Mouse (Mus musculus): ENCODE data around the gene Hps6.

The Hps6 gene

DNA sequence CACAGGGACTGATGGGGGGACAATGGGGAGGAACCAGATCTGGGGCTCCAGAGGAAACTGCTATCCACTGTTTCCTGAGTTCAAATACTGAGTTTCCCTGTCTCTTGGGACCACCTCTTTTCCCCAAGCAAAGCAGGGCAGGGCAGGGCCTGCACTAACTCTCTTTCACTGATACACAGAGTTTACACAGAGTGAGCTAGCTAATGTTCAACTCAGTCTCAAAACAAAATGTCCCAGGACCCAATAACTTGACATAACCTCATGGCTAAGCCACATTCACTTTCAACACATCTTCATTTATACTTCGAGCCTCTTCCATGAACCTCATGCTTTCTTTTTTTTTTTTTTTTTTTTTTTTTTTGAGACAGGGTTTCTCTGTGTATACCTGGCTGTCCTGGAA lies 26.3 kb downstream of the Hps6 start:
- no peak for DNase-seq (ENCODE audit: low read depth, low spot score)

DNA sequence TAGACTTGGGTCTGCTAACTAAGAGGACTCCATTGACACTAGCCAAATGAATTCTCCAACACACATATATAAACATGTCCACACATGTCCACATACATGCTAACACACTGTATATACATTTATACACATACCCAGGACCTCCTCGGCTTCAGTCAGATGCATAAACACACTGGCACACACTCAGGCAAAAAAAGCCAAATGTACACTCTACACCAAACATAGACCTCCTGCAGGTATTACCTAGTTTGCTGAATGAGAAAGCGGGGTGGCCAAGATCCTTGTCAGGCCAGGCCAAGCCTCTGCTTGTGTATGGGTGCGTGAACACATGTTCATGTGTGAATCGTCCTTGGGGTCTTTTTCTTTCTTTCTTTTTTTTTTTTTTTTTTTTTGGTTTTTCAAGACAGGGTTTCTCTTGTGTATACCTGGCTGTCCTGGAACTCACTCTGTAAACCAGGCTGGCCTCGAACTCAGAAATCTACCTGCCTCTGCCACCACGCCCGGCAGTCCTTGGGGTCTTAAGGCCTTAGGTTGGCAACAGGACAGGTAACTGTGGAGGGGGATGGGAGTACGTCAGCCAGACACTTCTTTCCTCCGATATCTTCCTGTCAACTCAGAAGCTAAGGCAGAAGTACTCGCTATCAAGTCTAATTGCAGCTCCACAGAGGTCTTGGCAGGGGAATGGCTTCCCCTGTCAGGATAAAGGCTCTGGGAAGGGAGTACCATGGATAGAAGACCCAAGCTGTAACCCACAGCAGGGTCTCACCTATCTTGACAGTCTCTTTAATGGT lies 27.1 kb downstream of the Hps6 start:
- no peak for DNase-seq (ENCODE audit: low read depth, low spot score)

DNA sequence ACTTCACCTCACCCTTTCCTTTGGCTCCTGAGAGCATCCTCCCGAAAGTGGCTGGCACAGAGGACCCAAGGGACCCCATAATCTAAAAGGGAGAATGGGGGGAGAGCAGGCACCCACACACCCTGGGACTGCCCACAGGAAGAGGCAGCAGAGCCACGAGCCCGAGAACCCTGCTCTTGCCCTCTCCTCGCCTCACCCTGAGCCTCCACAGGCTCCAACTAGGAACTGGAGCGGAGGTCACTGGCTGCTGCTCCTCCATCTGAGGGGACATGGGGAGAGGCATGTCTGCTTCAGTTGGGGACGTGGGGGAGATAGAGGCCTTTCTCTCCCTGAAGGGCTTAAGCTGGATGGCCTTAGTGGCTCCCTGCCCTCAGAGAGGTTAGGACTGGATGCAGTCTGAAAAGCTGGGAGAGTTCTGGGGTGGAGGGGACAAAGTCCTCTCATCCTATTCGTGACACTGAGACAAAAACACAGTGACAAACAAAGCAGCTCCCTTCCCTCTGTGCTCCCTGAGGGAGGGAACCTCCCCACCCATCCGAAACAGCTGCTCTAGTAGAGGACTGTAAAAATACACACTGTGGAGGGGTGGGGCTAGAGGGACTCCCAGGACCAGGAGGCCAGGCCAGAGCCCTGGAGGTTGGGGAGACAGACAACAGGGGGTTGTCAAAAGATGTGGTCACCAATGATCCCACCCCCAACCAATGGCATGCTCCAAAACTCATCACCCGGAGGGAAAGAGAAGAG lies 28.6 kb downstream of the Hps6 start:
- no peak for DNase-seq (ENCODE audit: low read depth, low spot score)

DNA sequence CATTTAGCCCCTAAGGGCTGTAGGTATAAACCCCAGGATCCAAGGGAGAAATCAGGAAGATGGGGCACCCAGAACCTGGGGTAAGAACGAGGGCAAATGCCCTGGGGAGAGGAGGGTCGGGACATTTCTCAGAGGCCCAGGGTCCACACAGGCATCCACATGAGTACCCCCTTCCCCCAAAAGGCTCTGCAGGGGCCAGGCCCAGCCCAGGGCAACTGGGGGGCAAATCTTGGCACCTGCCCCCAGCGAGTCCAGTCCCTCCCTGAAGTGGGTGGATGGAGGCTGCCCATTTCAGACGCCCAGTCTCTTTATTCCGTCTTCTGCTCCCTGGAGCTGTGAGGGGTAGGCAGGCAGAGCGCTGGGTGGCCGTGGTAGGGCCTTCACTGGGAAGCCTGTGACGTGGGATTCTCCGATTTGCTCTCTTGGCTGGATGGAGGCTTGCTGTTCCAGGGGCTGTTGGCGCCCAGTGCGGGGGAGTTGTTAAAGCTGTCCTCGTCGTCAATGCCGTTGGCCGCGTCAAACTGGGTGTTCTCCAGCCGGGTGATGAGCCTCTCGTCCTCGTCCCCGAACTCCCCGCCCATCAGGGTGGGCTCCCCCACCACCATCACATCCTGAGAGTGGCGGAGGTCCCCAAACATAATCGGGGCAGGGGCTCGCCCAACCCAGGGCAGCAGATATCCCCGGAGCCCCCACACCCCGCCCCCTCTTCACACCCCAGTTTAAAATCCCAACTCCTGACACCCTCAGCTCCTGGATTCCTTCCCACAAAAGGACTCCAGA lies 29.6 kb downstream of the Hps6 start:
- no peak for DNase-seq (ENCODE audit: low read depth, low spot score)

- DNase-seq (ENCODE audit: low read depth, low spot score) = no peak
Measured at GRCm38 (mm10) chr19:46033911-46034310, 30.6 kb downstream of the Hps6 start.

GRCm38 (mm10) chr19:46035971-46036370 lies 32.7 kb downstream of the Hps6 start:
- DNase-seq (ENCODE audit: low read depth, low spot score) = no peak

- peak; percentile 80 for DNase-seq (ENCODE audit: low read depth, low spot score)
Measured at GRCm38 (mm10) chr19:46036477-46037242, 33.4 kb downstream of the Hps6 start.

DNA sequence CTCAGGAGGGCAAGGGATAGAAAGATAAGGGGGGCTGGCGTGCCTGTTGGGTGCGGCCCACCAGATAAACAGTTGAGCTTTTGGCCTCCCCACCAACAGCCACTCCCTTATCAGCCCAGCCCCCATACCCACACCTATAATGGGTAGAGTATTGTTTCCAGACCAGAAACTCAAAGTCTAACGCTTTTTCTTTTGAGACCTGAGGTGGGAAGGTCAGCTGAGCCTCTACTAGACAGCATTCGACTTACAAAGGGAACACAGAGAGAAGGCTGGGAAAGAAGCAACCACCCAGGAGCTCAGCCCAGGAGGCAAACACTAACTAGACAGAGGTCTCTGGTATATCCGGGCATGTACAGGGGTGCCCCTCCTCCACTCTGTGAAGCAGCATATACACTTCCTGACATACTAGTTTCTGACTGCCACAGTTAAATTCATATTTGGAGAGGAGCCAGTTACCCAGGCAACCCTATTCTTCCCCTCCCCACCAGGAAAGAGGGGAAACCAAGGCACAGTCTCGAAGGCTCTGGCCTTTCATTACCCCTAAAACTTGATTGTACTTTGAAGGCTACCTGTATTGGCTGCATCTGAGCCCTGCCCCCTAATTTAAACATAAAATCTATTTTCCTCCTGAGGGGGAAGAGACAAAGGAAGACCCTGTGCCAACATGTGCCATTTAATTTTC lies 34.1 kb downstream of the Hps6 start:
- peak; percentile 85 for DNase-seq (ENCODE audit: low read depth, low spot score)

- no peak for DNase-seq (ENCODE audit: low read depth, low spot score)
Measured at GRCm38 (mm10) chr19:46037925-46038850, 34.9 kb downstream of the Hps6 start.

DNA sequence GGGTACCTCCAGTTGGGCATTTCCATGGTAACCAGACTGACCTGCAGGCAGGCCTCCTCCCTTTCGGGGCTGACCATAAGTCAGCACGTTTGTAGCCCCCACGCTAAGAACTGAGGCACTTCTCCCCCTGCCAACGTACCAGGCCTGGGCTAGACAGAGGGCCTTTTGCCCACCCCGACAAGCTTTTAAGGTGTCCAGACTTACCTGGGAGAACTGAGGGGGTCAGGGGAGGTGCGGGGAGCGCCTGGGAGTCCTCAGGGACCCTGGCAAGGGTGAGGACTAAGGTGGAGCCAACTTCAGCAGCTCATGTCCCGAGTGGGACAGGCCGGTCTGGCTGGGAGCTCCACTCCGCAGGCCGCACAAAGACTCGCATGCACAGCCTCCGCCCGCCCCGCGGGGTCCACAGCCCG lies 35.5 kb downstream of the Hps6 start:
- DNase-seq (ENCODE audit: low read depth, low spot score) = no peak

- peak; percentile 96 for DNase-seq (ENCODE audit: low read depth, low spot score)
Measured at GRCm38 (mm10) chr19:46039478-46039877, 36.2 kb downstream of the Hps6 start.

DNA sequence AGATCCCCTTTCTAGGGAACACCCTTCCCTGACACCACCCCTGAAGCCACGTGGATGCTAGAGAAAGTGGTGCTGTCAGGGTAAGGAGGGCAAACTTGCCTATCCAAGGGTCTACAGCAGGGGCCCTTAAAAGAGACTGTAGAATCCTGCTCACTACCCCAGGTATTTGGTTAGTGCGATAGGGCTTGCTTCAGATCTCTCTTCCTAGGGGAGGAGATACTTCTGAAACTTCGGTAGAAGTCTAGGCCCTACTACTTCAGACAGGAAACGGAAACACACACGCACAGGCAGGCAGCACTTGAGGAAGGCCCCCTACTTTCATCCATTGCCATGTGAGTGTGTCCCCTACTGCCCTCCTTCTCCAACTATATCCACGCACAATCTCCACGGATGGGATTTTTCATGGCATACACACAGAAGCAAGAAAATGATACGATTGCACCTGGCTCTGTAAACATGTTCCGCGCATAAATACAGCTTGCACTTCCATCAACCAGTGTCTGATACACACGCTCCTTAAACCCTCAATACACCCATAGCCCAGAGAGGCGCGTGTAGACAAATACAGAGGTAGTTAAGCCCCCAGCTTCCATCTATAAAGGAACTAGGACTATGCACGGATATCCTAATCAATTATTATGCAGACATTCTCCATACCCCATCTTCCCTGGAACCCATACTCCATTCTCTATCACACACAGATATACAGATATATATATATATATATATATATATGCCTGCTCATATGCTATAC lies 37.0 kb downstream of the Hps6 start:
- DNase-seq (ENCODE audit: low read depth, low spot score) = no peak

DNA sequence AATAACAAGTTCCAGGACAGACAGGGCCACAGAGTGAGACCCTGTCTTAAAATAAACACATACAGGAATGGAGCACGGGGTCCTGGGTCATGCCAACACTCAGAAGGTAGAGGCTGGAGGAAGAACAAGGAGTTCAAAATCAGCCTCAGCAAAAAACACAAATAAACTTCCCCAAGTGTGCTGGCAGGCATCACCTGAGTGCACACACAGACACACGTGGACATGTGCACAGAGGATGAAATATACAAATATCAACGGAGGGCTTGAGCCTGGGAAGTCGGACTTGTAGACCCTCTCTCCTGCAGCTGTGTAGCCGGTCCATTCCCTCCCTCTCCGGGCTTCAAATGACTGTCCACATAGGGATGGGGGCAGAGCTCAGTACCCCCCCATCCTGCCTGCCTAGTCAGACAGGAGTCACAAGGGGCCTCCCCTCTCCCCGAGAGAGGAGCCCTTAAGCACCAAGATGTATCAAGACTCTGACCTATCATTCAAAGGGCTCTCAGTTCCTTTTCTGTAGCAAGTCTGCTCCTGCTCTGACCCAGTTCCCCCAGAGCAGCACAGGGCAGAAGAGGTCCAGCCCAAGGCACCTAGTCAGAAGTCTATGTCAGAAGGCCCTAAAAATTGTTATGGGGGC lies 38.1 kb downstream of the Hps6 start:
- DNase-seq (ENCODE audit: low read depth, low spot score) = no peak

DNA sequence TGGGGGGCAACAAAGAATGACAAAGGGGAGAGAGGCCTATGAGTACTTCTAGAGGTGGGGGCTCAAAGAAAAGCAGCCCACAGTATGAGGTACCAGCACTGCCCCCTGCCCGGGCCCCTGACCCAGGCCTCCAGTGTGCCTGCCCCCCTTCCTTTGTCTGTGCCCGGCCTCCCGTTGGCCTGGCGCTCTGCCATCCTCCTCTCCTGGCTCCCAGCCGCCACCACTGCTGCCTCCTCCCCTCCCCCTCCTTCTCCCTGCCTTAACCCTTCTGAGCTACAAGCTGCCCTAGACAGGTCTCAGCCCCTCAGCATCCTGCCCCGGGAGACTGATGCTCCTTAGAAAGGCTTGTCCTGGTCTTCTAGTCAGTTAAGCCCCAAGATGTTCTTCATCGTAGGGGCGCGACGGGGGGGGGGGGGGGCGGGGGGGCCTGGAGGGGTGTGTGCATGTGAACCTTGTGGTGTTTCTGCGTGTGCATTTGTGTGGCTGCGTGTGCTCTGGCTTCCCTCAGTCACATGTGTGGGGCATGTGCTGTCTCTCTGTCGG lies 38.7 kb downstream of the Hps6 start:
- DNase-seq (ENCODE audit: low read depth, low spot score) = peak; percentile 69

DNA sequence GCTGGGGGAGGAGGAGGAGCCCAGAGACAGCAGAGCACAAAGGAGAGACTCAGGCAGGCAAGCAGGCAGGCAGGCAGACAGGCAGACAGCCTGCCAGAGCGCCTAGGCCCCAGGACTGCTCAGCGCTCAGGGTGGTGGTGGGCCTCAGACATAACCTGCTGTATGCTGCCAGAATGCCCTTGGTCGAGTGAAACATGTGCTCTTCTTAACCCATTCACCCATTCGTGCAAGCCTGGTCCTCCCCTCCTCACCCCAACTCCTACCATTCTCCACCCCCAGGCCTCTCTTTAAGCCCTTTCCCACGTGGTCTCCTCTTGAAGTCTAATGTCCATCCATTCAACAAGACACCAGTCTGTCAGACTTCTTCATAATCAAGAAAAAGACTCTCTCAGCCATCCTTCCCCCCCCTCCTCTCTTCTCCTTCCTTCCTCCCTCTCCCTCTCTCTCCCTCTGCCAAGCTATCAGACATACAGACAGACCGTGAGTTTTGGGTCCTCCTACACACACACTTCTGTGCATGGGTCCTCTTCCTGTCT lies 39.2 kb downstream of the Hps6 start:
- DNase-seq (ENCODE audit: low read depth, low spot score) = peak; percentile 67

DNA sequence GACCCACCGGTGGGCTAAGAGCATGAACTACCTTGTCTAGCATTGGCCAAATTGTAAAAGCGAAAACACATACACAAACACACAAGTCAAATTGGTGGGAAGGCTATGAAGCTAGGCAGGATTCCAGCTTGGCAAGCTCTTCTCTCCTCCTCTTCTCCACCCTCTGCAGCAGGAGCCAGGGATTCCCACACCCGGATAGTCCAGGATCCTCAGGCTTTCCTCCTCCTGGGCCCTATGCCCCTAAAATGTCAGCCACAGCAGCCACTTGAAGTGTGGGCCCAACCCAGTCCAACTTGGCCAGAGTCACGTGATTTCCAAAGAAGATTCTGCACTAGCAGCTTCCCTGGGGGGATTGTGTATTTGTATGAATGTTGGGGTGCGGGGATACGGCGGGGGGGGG lies 40.1 kb downstream of the Hps6 start:
- no peak for DNase-seq (ENCODE audit: low read depth, low spot score)

- peak; percentile 46 for DNase-seq (ENCODE audit: low read depth, low spot score)
Measured at GRCm38 (mm10) chr19:46044271-46044992, 41.1 kb downstream of the Hps6 start, which contains the start of gene Pprc1. Pprc1 (plus strand) TSS chr19:46044886.

Data from ZHBTc4 (cell line).